Mouse (Mus musculus) myocyte (in vitro differentiated cells): Measurements from ENCODE around the gene Lipm.

ENCODE experiments used
- MYOG ChIP-seq, 3 experiments: IDR thresholded peaks; one replicate each; pipeline ENCODE4 v1.6.1; 2011; ENCODE audit warnings: control low read depth in 2 of 3, low read depth in 2 of 3, mild to moderate bottlenecking in 2 of 3; ENCODE audit not compliant: insufficient read length in 2 of 3, control insufficient read depth in 1 of 3, insufficient read depth in 1 of 3
- POLR2A ChIP-seq: IDR thresholded peaks from one replicate; pipeline ENCODE4 v1.6.1; 2011; ENCODE audit warnings: low read depth, mild to moderate bottlenecking, control low read depth, moderate library complexity; ENCODE audit not compliant: insufficient read length
- POLR2AphosphoS2 ChIP-seq: IDR thresholded peaks from one replicate; pipeline ENCODE4 v1.6.1; 2011; ENCODE audit warnings: low read depth, control low read depth; ENCODE audit not compliant: insufficient read length
- TCF12 ChIP-seq: IDR thresholded peaks from one replicate; pipeline ENCODE4 v1.6.1; 2011; ENCODE audit warnings: mild to moderate bottlenecking, control low read depth; ENCODE audit not compliant: poor library complexity, insufficient read depth, severe bottlenecking

DNA sequence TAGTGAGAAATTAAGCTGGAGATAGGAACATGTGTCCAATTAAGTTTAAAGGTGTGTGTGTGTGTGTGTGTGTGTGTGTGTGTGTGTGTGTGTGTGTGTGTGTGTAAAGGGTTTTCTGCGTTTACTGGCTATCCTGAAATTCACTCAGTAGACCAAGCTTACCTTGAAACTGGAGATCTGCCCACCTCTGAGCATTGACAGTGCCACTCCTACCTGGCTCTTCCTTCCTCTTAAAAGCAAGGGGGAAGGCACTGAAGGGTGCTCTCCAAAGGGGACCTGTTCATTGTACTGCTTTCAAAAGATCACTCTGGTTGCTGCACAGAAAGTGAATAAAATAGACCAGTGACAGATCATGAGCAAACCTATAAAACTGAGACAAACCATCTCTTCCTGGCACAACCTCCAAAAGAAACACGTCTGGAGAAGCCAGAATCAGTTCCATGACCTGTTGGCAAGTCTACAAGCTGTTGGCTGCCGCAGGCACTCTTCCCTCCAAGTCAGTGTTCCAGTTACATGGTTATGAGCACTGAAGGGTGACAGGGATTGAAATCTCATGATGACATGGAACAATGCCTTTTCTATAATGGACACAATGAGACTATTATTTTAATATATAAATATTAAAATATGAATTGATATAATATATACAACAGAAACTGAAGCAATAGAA lies 11.6 kb upstream of the Lipm start:
- TF ChIP-seq POLR2A (no peak), MYOG (IDR thresholded peaks at IDR 0.05; ENCODE audit: control insufficient read depth in 1 of 3, insufficient read depth in 1 of 3, insufficient read length in 2 of 3, low read depth in 2 of 3) (no peak), TCF12 (no peak), POLR2AphosphoS2 (no peak)
